Mouse (Mus musculus) yolk sac, embryonic 10.5 days (tissue): ENCODE results near the gene Rnf4.
A peak's percentile ranks its signal among the peaks of the same experiment; 100 is the strongest.

Source experiments
- DNase-seq: peaks from one replicate; pipeline ENCODE4 v3.0.0-alpha.2; 2017; ENCODE audit warnings: low spot score

Rnf4 gene

GRCm38 (mm10) chr5:34336097-34336774 lies at the start of gene Rnf4:
Gene Rnf4 (plus strand): TSS chr5:34336289.
- DNase-seq, result peak; percentile 97

- peak; percentile 9 for DNase-seq
Observed at GRCm38 (mm10) chr5:34286516-34286915, 49.6 kb upstream of the Rnf4 start.

- no peak for DNase-seq
Observed at GRCm38 (mm10) chr5:34287001-34287837, 48.9 kb upstream of the Rnf4 start.

GRCm38 (mm10) chr5:34287838-34288145 lies 48.3 kb upstream of the Rnf4 start:
- no peak for DNase-seq

- peak; percentile 75 for DNase-seq
Observed at GRCm38 (mm10) chr5:34288154-34288716, 47.9 kb upstream of the Rnf4 start, which contains the start of the genes Zfyve28 and Cfap99. Gene Zfyve28 (minus strand): TSS chr5:34288449. Gene Cfap99 (plus strand): TSS chr5:34288600.

- DNase-seq, result no peak
Observed at GRCm38 (mm10) chr5:34289286-34289685, 46.8 kb upstream of the Rnf4 start.

GRCm38 (mm10) chr5:34293363-34293762 lies 42.7 kb upstream of the Rnf4 start:
- DNase-seq, result no peak

- peak; percentile 57 for DNase-seq
Observed at GRCm38 (mm10) chr5:34294696-34295095, 41.4 kb upstream of the Rnf4 start.

- no peak for DNase-seq
Observed at GRCm38 (mm10) chr5:34295141-34295540, 40.9 kb upstream of the Rnf4 start.

- no peak for DNase-seq
Observed at GRCm38 (mm10) chr5:34298061-34298460, 38.0 kb upstream of the Rnf4 start.

- no peak for DNase-seq
Observed at GRCm38 (mm10) chr5:34298937-34299535, 37.1 kb upstream of the Rnf4 start.

GRCm38 (mm10) chr5:34302377-34302776 lies 33.7 kb upstream of the Rnf4 start:
- no peak for DNase-seq

- no peak for DNase-seq
Observed at GRCm38 (mm10) chr5:34309016-34309415, 27.1 kb upstream of the Rnf4 start.

GRCm38 (mm10) chr5:34319491-34320034 lies 16.5 kb upstream of the Rnf4 start:
- peak; percentile 54 for DNase-seq

GRCm38 (mm10) chr5:34321236-34321635 lies 14.9 kb upstream of the Rnf4 start:
- DNase-seq, result no peak

- no peak for DNase-seq
Observed at GRCm38 (mm10) chr5:34325286-34325685, 10.8 kb upstream of the Rnf4 start.

- no peak for DNase-seq
Observed at GRCm38 (mm10) chr5:34326249-34326691, 9.8 kb upstream of the Rnf4 start.

- DNase-seq, result peak; percentile 45
Observed at GRCm38 (mm10) chr5:34326875-34327576, 9.1 kb upstream of the Rnf4 start.

- DNase-seq, result no peak
Observed at GRCm38 (mm10) chr5:34330136-34330535, 6.0 kb upstream of the Rnf4 start.

GRCm38 (mm10) chr5:34334081-34334480 lies 2.0 kb upstream of the Rnf4 start:
- no peak for DNase-seq

GRCm38 (mm10) chr5:34335539-34336096 lies 471 bp upstream of the Rnf4 start:
- DNase-seq, result no peak
